Mouse (Mus musculus) C2C12 (cell line): Measurements from ENCODE around the gene Pde4c. TPM values are rescaled to one million over a fixed set of nuclear protein-coding genes. Genes with fewer than 3 reads are reported as not detected.

Experiments used
- H3K27me3 ChIP-seq: one replicate; pipeline ENCODE4 v1.6.1; 2011; ENCODE audit not compliant: control insufficient read depth, insufficient read depth, insufficient read length
- H3K36me3 ChIP-seq: one replicate; pipeline ENCODE4 v1.6.1; 2011; ENCODE audit not compliant: control insufficient read depth, insufficient read depth
- H3K4me3 ChIP-seq: one replicate; pipeline ENCODE4 v1.5.1; 2011; ENCODE audit warnings: mild to moderate bottlenecking, control low read depth; ENCODE audit not compliant: poor library complexity, insufficient read depth, severe bottlenecking
- H3K79me2 ChIP-seq: one replicate; pipeline ENCODE4 v1.6.1; 2011; ENCODE audit not compliant: control insufficient read depth, insufficient read depth
- H3K79me3 ChIP-seq: one replicate; pipeline ENCODE4 v1.6.1; 2011; ENCODE audit warnings: low read depth, control low read depth
- H3ac ChIP-seq: one replicate; pipeline ENCODE3; 2011; ENCODE audit warnings: low read depth; ENCODE audit not compliant: control insufficient read depth, insufficient read length
- CEBPB ChIP-seq: IDR thresholded peaks from one replicate; pipeline ENCODE4 v1.6.1; 2011; ENCODE audit warnings: low read depth, mild to moderate bottlenecking, control low read depth, moderate library complexity
- CTCF ChIP-seq: IDR thresholded peaks from one replicate; pipeline ENCODE4 v1.5.1; 2011; ENCODE audit not compliant: control insufficient read depth, insufficient read depth, insufficient read length
- FOSL1 ChIP-seq: IDR thresholded peaks from one replicate; pipeline ENCODE4 v1.8.0; 2011; ENCODE audit warnings: mild to moderate bottlenecking, low read length; ENCODE audit not compliant: poor library complexity, insufficient read depth, severe bottlenecking
- MAX ChIP-seq: IDR thresholded peaks from one replicate; pipeline ENCODE4 v1.6.1; 2011; ENCODE audit warnings: mild to moderate bottlenecking, control low read depth
- MYOD1 ChIP-seq: IDR thresholded peaks from one replicate; pipeline ENCODE4 v1.6.1; 2011; ENCODE audit warnings: low read depth; ENCODE audit not compliant: control insufficient read depth, insufficient read length
- MYOG ChIP-seq: IDR thresholded peaks from one replicate; pipeline ENCODE4 v1.6.1; 2011; ENCODE audit not compliant: control insufficient read depth, insufficient read length; ENCODE audit errors: extremely low read depth
- USF1 ChIP-seq: IDR thresholded peaks from one replicate; pipeline ENCODE4 v1.6.1; 2011; ENCODE audit warnings: low read depth, mild to moderate bottlenecking, control low read depth, moderate library complexity
- polyA plus RNA-seq: library from polyadenylated mRNA; unstranded; fragments of >200 nt; fragmentation: generic; extraction: Trizol; gene quantifications from one replicate; pipeline ENCODE4 v1.2.1, GENCODE M21; 2012; ENCODE audit warnings: missing spikeins

The Pde4c gene
- polyA plus RNA-seq, 1 experiment: 0.01 TPM

DNA sequence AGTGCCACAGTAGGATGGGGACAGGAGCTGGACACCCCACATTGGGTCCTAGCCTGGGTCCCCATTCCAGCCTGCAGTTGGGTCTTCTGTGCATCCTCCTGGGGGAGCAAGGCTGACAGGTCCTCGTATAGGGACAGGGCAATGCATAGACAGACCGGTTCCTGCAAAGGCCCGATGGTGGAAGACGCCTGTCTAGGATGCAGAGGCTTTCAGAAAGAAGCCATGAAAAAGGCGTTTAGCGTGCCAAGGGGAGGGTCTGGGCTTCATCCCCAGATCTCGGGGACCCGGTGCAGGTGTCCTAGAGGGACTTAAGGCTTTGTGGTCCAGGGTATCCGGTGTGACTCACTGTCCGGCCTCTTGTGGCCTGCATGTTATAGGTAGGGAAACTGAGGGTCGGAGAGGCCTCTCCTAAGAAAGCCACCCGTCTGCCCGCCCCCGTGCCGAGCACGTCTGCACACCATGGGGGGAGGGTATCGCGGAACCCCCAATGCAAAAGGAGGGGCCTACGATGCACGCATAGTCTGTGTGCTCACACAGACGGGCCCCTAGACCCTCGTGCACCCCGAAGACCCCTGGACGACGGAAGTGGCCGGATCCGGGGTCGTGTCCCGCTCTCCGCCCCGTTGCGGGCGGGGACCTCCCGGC, 52.5 kb downstream of the Pde4c start:
- peaks cover 51% of the 10 kb centered on the region for H3K79me2 ChIP-seq
- H3K4me3 ChIP-seq: peak overlapping the region; percentile 90
- TF ChIP-seq MYOG: no peak
- no peak for TF ChIP-seq FOSL1
- TF ChIP-seq MAX: no peak
- TF ChIP-seq USF1: no peak
- TF ChIP-seq CEBPB: no peak
- no peak for TF ChIP-seq CTCF
- TF ChIP-seq MYOD1: no peak
- no peaks in the 10 kb centered on the region for H3K27me3 ChIP-seq
- H3K79me3 ChIP-seq: peaks cover 10% of the 10 kb centered on the region
- H3ac ChIP-seq: peak overlapping the region; percentile 58
- peaks cover 30% of the 10 kb centered on the region for H3K36me3 ChIP-seq

DNA sequence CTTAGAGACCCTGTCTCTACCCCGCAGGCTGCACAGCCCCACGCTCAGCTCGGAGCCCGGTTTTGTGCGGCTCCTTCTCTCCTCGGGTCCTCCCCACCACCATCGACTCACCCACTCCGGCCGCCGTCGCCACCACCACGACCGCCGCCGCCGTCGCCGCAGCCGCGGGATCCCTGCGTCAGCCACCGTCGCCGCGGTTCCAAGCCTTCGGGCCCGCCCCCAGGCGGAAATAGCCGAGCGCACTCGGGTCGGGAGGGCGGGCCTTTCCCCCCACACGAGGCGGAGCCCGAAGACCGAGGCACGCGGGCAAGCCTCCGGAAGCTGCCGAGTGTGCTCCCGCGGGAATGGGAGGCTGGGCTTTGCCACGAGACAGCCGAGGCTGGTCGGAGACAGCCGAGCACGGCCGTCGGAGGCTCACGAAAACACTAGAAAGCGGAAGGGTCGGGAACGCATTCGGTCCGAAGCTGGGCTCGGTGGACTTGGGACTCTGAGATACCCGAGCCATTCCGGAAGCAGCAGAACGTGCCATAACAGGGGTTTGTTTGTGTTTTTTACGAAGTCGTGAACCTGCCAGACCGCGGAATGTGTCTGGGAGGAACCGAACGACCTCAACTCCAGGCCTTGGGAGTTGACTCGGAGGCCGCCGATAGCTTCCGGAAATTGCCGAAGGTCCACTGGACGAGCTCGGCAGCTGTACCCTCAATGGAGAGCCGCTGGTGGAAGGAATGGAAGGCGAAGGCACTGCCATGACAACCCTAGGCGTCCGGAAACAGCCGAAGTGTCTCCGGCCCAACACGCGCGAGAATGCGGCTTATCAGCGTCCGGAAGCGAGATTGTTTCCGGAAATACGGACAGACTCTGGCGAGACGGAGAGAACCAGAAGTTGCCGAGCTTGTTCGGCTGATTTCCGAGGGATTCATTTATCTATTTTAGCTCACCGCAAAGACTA, 53.2 kb downstream of the Pde4c start, which contains the start of gene Pik3r2:
Gene Pik3r2 (minus strand): TSS at position 218 of the 949 bp plus-strand sequence.
- no peaks in the 10 kb centered on the region for H3K27me3 ChIP-seq
- peaks cover 8% of the 10 kb centered on the region for H3K79me3 ChIP-seq
- H3K36me3 ChIP-seq: peaks cover 26% of the 10 kb centered on the region
- H3K79me2 ChIP-seq: peaks cover 49% of the 10 kb centered on the region
- no peak for TF ChIP-seq CTCF
- TF ChIP-seq MAX: peak; percentile 93
- H3K4me3 ChIP-seq: peak within 1 kb of the TSS; percentile 90
- peak within 1 kb of the TSS; percentile 64 for H3ac ChIP-seq

DNA sequence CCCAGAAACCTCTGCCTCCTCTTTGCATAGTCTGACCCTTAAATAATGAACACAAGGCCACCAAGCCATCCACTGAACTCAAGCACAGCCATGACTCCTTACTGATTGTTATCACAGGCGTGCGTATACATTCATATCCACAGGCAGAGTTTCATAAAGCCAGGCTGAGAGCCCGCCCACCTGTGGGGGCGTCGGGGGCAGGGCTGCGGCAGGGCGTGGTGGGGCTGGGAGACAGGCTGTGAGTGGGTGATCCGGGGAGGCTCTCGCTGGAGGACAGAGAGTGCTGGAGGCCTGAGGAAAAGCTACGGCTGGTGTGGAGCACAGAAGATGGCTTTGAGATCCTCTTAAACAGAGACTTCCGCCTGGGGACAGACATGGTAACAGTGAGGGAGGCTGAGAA, 56.6 kb downstream of the Pde4c start:
- Histone ChIP-seq H3K79me2 (peaks cover 26% of the 10 kb centered on the region), H3ac (no peak overlapping the region), H3K79me3 (peaks cover 8% of the 10 kb centered on the region), H3K36me3 (peaks cover 19% of the 10 kb centered on the region), H3K4me3 (no peak overlapping the region), H3K27me3 (no peaks in the 10 kb centered on the region)
- TF ChIP-seq FOSL1: no peak
- no peak for TF ChIP-seq MYOG

DNA sequence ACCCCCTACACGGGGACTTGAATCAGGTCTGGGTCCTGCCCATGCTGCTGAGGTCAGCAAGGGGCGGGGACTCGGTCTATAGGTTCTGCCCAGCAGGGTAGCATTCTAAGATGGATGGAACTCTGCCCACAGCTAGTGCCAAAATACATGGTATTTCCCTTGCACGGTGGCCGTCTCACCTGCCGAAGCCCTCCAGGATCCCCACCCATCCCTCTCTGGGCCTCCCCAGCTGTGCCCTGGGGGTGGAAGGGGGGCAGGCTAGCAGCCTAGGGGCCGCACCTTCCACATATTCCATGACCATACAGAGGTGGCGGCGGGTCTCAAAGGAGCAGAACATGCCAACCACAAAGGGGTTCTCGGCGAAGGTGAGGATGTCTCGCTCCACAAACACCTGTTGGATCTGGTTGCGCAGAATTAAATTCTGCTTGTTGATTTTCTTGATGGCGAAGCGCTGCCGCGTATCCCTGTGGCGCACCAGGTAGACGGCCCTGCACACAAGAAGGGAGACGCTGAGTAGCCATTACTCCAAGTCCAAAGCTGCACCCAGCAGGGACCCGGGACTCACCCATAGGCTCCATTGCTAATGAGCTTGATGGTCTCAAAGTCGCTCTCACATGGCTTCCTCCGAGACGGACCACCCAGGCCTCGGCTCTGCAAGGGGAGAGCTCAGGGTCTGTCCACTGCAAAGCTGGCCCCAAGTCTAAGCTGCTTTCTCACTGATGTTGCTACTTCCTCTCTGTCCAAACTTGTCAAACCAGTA, 63.0 kb downstream of the Pde4c start:
- no peaks in the 10 kb centered on the region for H3K27me3 ChIP-seq
- H3K4me3 ChIP-seq: no peak overlapping the region
- peaks cover 4% of the 10 kb centered on the region for H3K79me3 ChIP-seq
- no peak overlapping the region for H3ac ChIP-seq
- peaks cover 16% of the 10 kb centered on the region for H3K79me2 ChIP-seq
- H3K36me3 ChIP-seq: peaks cover 33% of the 10 kb centered on the region
- TF ChIP-seq CEBPB (no peak), MYOG (no peak), CTCF (no peak), MYOD1 (no peak), USF1 (no peak), FOSL1 (no peak), MAX (no peak)

DNA sequence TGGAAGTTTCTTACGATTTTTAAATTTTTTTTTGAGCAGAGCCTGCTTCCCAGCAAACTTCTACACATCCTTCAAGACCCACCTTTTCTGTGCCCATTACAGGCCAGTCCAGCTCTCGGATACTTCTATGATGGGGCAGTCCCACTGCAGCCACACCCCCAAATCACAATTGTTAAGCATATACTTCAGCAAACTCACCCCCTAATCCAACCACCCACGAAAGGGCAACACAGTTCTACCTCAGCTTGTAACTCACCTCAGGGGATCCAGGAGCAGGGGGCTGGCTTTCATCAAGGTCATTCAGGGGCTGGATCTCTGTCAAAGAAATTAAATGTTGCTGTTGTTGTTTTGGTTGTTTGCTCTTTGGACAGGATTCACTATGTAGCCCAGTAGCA, 63.5 kb downstream of the Pde4c start:
- Histone ChIP-seq H3K27me3 (no peaks in the 10 kb centered on the region), H3K4me3 (no peak overlapping the region), H3K79me2 (peaks cover 22% of the 10 kb centered on the region), H3K36me3 (peaks cover 28% of the 10 kb centered on the region), H3ac (no peak overlapping the region), H3K79me3 (peaks cover 10% of the 10 kb centered on the region)
- TF ChIP-seq MYOG (no peak), MAX (no peak), CTCF (no peak), USF1 (no peak), FOSL1 (no peak), CEBPB (no peak), MYOD1 (no peak)
